ENCODE assay signal across 8 mouse cellular contexts in the genomic region with DNA sequence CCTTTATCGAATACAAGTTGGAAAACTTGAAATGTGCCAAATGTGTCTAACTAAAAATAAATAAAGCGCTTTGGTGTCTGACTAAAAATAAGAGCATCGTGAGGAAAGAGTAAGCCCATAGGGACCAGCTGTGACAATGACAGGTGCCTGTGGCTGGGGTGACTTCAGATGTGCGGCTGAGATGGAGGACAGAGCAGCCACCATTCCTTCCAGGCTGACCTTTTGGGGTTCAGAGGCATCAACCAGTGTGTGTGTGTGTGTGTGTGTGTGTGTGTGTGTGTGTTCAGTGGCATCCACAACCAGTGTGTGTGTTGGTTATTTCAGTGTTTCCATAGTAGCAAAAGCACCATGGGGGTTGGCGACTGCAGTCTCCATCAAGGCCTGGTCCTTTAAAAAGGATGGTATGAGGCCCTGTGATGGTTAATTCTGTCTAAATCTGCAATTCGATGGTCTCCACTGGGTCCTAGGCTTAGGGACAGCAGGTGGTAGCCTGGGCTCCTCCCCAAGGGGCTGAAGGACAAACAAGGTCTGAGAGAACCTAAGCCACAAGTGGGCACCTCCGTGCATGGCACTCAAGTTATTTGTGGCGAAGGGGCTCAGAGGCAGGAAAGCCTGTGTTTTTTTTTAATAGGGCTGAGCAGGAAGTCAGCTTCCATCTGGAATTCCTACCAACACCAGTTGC. TPM values are rescaled to one million over a fixed set of nuclear protein-coding genes. Genes with fewer than 3 reads are reported as not detected.
DNase-seq lines count a peak whose midpoint lies in the region; ATAC-seq and TF ChIP-seq lines count a peak whose summit lies in the region.

No protein-coding gene starts in this region.

- no peak for TF ChIP-seq CTCF in small intestine, adult 2 months (IDR thresholded peaks at IDR 0.05; ENCODE audit: extremely low read depth, insufficient read length, insufficient replicate concordance, low read depth, low read length)

- 0 out of 2 replicates have a peak, but pooled peaks cover 2% of the 10 kb centered on the region for H3K27me3 ChIP-seq in neural tube, embryonic 11.5 days (ENCODE audit: control insufficient read depth, insufficient read depth, low read length)
- peaks cover 18% of the 10 kb centered on the region for H3K27me3 ChIP-seq in forebrain, embryonic 12.5 days
- H3K27me3 ChIP-seq in limb, embryonic 11.5 days (ENCODE audit: control insufficient read depth, insufficient read depth, low read length) = no peaks in the 10 kb centered on the region
- H3K27me3 ChIP-seq in small intestine, adult 2 months (ENCODE audit: control insufficient read depth, insufficient read depth, low read length) = no peaks in the 10 kb centered on the region

- no peak overlapping the region for H3K27ac ChIP-seq in neural tube, embryonic 11.5 days (ENCODE audit: low read depth, low read length)
- no peak overlapping the region for H3K27ac ChIP-seq in forebrain, embryonic 12.5 days
- peak overlapping the region; percentile 79 for H3K27ac ChIP-seq in limb, embryonic 11.5 days (replicated peaks; ENCODE audit: low read depth, low read length)
- no peak overlapping the region for H3K27ac ChIP-seq in small intestine, adult 2 months (ENCODE audit: insufficient read depth, low read depth, low read length)

- H3K4me2 ChIP-seq in neural tube, embryonic 11.5 days (ENCODE audit: low read depth) = peak overlapping the region; percentile 44
- peak overlapping the region; percentile 50 for H3K4me2 ChIP-seq in forebrain, embryonic 12.5 days
- H3K4me2 ChIP-seq in limb, embryonic 11.5 days (ENCODE audit: low read depth, severe bottlenecking) = peak overlapping the region; percentile 52

- no peaks in the 10 kb centered on the region for H3K9me3 ChIP-seq in neural tube, embryonic 11.5 days (ENCODE audit: control insufficient read depth, low read length)
- no peaks in the 10 kb centered on the region for H3K9me3 ChIP-seq in forebrain, embryonic 12.5 days
- no peaks in the 10 kb centered on the region for H3K9me3 ChIP-seq in limb, embryonic 11.5 days (ENCODE audit: control insufficient read depth, low read length)

- peaks cover 7% of the 10 kb centered on the region; the same call in 1 of the 2 replicates for H3K4me1 ChIP-seq in neural tube, embryonic 11.5 days (ENCODE audit: control insufficient read depth, insufficient read depth, low read length)
- H3K4me1 ChIP-seq in forebrain, embryonic 12.5 days = peaks cover 23% of the 10 kb centered on the region
- H3K4me1 ChIP-seq in limb, embryonic 11.5 days (ENCODE audit: control insufficient read depth, insufficient read depth, low read length) = peaks cover 29% of the 10 kb centered on the region
- no peaks in the 10 kb centered on the region; the same call in 1 of the 2 replicates for H3K4me1 ChIP-seq in small intestine, adult 2 months (ENCODE audit: control insufficient read depth, insufficient read depth, insufficient read length, low read length)

- H3K36me3 ChIP-seq in neural tube, embryonic 11.5 days (ENCODE audit: control insufficient read depth, insufficient read depth, low read length) = no peaks in the 10 kb centered on the region
- no peaks in the 10 kb centered on the region for H3K36me3 ChIP-seq in forebrain, embryonic 12.5 days (replicated peaks)
- H3K36me3 ChIP-seq in limb, embryonic 11.5 days (ENCODE audit: control insufficient read depth, insufficient read depth, low read length) = no peaks in the 10 kb centered on the region
- no peaks in the 10 kb centered on the region for H3K36me3 ChIP-seq in small intestine, adult 2 months (ENCODE audit: control insufficient read depth, insufficient read depth, low read length)

- WGBS in neural tube, embryonic 11.5 days = 50% methylated on average over 8 of the region's 8 CpGs
- 55% methylated on average over 8 of the region's 8 CpGs for WGBS in forebrain, embryonic 12.5 days
- WGBS in limb, embryonic 11.5 days = 45% methylated on average over 8 of the region's 8 CpGs
- 66% methylated on average over 8 of the region's 8 CpGs for WGBS in small intestine, adult 2 months

- DNase-seq in neural tube, embryonic 11.5 days (ENCODE audit: low spot score) = no peak
- no peak for DNase-seq in neural tube, embryonic 10.5 days (ENCODE audit: extremely low spot score, low spot score)
- no peak for DNase-seq in limb, embryonic 11.5 days (ENCODE audit: low spot score)
- no peak for DNase-seq in retina, embryonic 14.5 days (ENCODE audit: low spot score)
- DNase-seq in spleen, postnatal 4 days (ENCODE audit: low spot score in 2 of 2) = no peak
- no peak for DNase-seq in B cell, adult 2 months

- no peak for TF ChIP-seq POLR2A in small intestine, adult 2 months (IDR thresholded peaks at IDR 0.05; ENCODE audit: low read depth, low read length)

- ATAC-seq in neural tube, embryonic 11.5 days (ENCODE audit: insufficient read depth, low FRiP score, low TSS enrichment) = no peak
- no peak for ATAC-seq in forebrain, embryonic 12.5 days (ENCODE audit: low FRiP score)
- ATAC-seq in limb, embryonic 11.5 days (ENCODE audit: insufficient number of reproducible peaks, low FRiP score, low TSS enrichment, low read depth) = no peak

- H3K4me3 ChIP-seq in neural tube, embryonic 11.5 days (ENCODE audit: low read depth, low read length) = no peak overlapping the region
- peak overlapping the region; percentile 30 for H3K4me3 ChIP-seq in forebrain, embryonic 12.5 days (replicated peaks)
- peak overlapping the region; percentile 16; the same call in 1 of the 2 replicates for H3K4me3 ChIP-seq in limb, embryonic 11.5 days (ENCODE audit: low read depth, low read length)
- peak overlapping the region; percentile 39; the same call in 1 of the 2 replicates for H3K4me3 ChIP-seq in small intestine, adult 2 months (ENCODE audit: low read depth, low read length)

- H3K9ac ChIP-seq in neural tube, embryonic 11.5 days (ENCODE audit: low read length) = no peak overlapping the region
- no peak overlapping the region for H3K9ac ChIP-seq in forebrain, embryonic 12.5 days
- peak overlapping the region; percentile 22; the same call in 1 of the 2 replicates for H3K9ac ChIP-seq in limb, embryonic 11.5 days (ENCODE audit: low read length)

RNA-seq across cellular contexts. Expression of a gene that starts 0.5 kb away (rescaled TPM):
- not detected in 2 replicates for polyA plus RNA-seq in neural tube, embryonic 11.5 days (2014; fragmentation: Nextera tagmentation; extraction: Ambion mirVana)
- not detected in 2 replicates for polyA plus RNA-seq in forebrain, embryonic 12.5 days (2016; fragmentation: Nextera tagmentation; extraction: Ambion mirVana)
- polyA plus RNA-seq in limb, embryonic 11.5 days (2014; fragmentation: Nextera tagmentation; extraction: Ambion mirVana) = not detected in 2 replicates
- not detected in 2 replicates for polyA plus RNA-seq in small intestine, adult 2 months (2012; rRNA removed)

RNA-seq across cellular contexts. Expression of a gene that starts 10.2 kb away (rescaled TPM):
- polyA plus RNA-seq in neural tube, embryonic 11.5 days (2014; fragmentation: Nextera tagmentation; extraction: Ambion mirVana) = 0.42 and 0.70 TPM in 2 replicates
- 0.49 and 0.74 TPM in 2 replicates for polyA plus RNA-seq in forebrain, embryonic 12.5 days (2016; fragmentation: Nextera tagmentation; extraction: Ambion mirVana)
- 1.5 and 2.0 TPM in 2 replicates for polyA plus RNA-seq in limb, embryonic 11.5 days (2014; fragmentation: Nextera tagmentation; extraction: Ambion mirVana)
- 1.8 and 3.8 TPM in 2 replicates for polyA plus RNA-seq in small intestine, adult 2 months (2012; rRNA removed)
